Mouse (Mus musculus) CH12.LX (cell line): ENCODE results near the gene Aspscr1. TPM values are rescaled to one million over a fixed set of nuclear protein-coding genes. Genes with fewer than 3 reads are reported as not detected.

Source experiments
- DNase-seq: peaks from one replicate; pipeline ENCODE4 v3.0.0-alpha.2; 2013; ENCODE audit errors: extremely low read depth
- H3K27ac ChIP-seq: 2 replicates; pipeline ENCODE4 v1.5.1; 2012; ENCODE audit warnings: low read depth, mild to moderate bottlenecking, control low read depth, moderate library complexity; ENCODE audit not compliant: insufficient read depth
- H3K27me3 ChIP-seq: replicated peaks from 2 replicates; pipeline ENCODE3; 2012; ENCODE audit warnings: inconsistent platforms
- H3K36me3 ChIP-seq, 2 experiments: replicated peaks in 1 of 2; 2 replicates each; pipeline versions ENCODE3 to v1.6.1; 2012; ENCODE audit warnings: inconsistent platforms in 1 of 2, low read length in 1 of 2, mild to moderate bottlenecking in 1 of 2, mixed read lengths in 1 of 2, moderate library complexity in 1 of 2; ENCODE audit not compliant: control insufficient read depth in 1 of 2, insufficient read depth in 1 of 2
- H3K4me1 ChIP-seq, 2 experiments: 2 replicates each; pipeline ENCODE4 v1.6.1; 2012; ENCODE audit warnings: inconsistent platforms in 1 of 2, moderate library complexity in 1 of 2; ENCODE audit not compliant: insufficient read depth in 2 of 2, control insufficient read depth in 1 of 2
- H3K4me2 ChIP-seq: 2 replicates; pipeline ENCODE4 v1.6.1; 2012; ENCODE audit warnings: low read depth, mild to moderate bottlenecking, control low read depth; ENCODE audit not compliant: poor library complexity, insufficient read depth, severe bottlenecking
- H3K4me3 ChIP-seq, 3 experiments: fragments of 150-350 bp in 1 of 3; sonication (generic) in 1 of 3; replicated peaks in 1 of 3; 2 replicates each; pipeline versions ENCODE3 to v1.5.1; 2011 to 2012; ENCODE audit warnings: low read depth in 2 of 3, low read length in 2 of 3, mild to moderate bottlenecking in 2 of 3, moderate library complexity in 2 of 3, control low read depth in 1 of 3, improper control_type of control experiment in 1 of 3, inconsistent platforms in 1 of 3, mixed read lengths in 1 of 3; ENCODE audit not compliant: poor library complexity in 1 of 3
- H3K79me2 ChIP-seq: replicated peaks from 2 replicates; pipeline ENCODE4 v1.6.1; 2012; ENCODE audit warnings: mild to moderate bottlenecking, moderate library complexity; ENCODE audit not compliant: control insufficient read depth, poor library complexity, insufficient read depth, severe bottlenecking; ENCODE audit errors: extremely low read depth
- H3K9ac ChIP-seq: 2 replicates; pipeline ENCODE4 v1.6.1; 2012; ENCODE audit warnings: low read depth, mild to moderate bottlenecking, control low read depth, moderate library complexity; ENCODE audit not compliant: insufficient read depth
- H3K9me3 ChIP-seq: replicated peaks from 2 replicates; pipeline ENCODE3; 2012; ENCODE audit warnings: low read length, inconsistent platforms, mixed read lengths
- BHLHE40 ChIP-seq: IDR thresholded peaks from 2 replicates; pipeline ENCODE4 v1.6.1; 2011; ENCODE audit warnings: mild to moderate bottlenecking, low read depth, low read length, improper control_type of control experiment
- CHD1 ChIP-seq: IDR thresholded peaks from 2 replicates; pipeline ENCODE4 v1.6.1; 2012; ENCODE audit warnings: low read depth, low read length, improper control_type of control experiment, inconsistent platforms
- CTCF ChIP-seq, 2 experiments: IDR thresholded peaks in 1 of 2; conservative IDR thresholded peaks in 1 of 2; 2 replicates each; pipeline ENCODE4 v1.5.1; 2011 to 2012; ENCODE audit warnings: low read depth in 2 of 2, low read length in 2 of 2, improper control_type of control experiment in 1 of 2, inconsistent platforms in 1 of 2, mild to moderate bottlenecking in 1 of 2, moderate library complexity in 1 of 2
- JUND ChIP-seq: conservative IDR thresholded peaks from 2 replicates; pipeline ENCODE4 v1.6.1; 2011; ENCODE audit warnings: low read depth, low read length, improper control_type of control experiment
- KAT2A ChIP-seq: IDR thresholded peaks from 2 replicates; pipeline ENCODE4 v1.6.1; 2012; ENCODE audit warnings: low read length, improper control_type of control experiment, inconsistent platforms; ENCODE audit not compliant: insufficient replicate concordance
- MAX ChIP-seq: IDR thresholded peaks from 2 replicates; pipeline ENCODE4 v1.6.1; 2011; ENCODE audit warnings: low read length, improper control_type of control experiment
- MAZ ChIP-seq: IDR thresholded peaks from 2 replicates; pipeline ENCODE4 v1.6.1; 2012; ENCODE audit warnings: low read depth, mild to moderate bottlenecking, inconsistent platforms, low read length, improper control_type of control experiment, moderate library complexity
- MEF2A ChIP-seq: IDR thresholded peaks from 2 replicates; pipeline ENCODE4 v1.6.1; 2014; ENCODE audit warnings: low read depth, mild to moderate bottlenecking, inconsistent platforms, low read length, improper control_type of control experiment, borderline replicate concordance
- NRF1 ChIP-seq: IDR thresholded peaks from 2 replicates; pipeline ENCODE4 v1.6.1; 2014; ENCODE audit warnings: low read depth, mild to moderate bottlenecking, inconsistent platforms, low read length, improper control_type of control experiment, moderate library complexity
- POLR2A ChIP-seq: IDR thresholded peaks from 2 replicates; pipeline ENCODE4 v1.6.1; 2011; ENCODE audit warnings: low read depth, mild to moderate bottlenecking, improper control_type of control experiment, low read length
- POLR2AphosphoS2 ChIP-seq: IDR thresholded peaks from 2 replicates; pipeline ENCODE4 v1.6.1; 2011; ENCODE audit warnings: low read depth, low read length, improper control_type of control experiment
- RAD21 ChIP-seq: IDR thresholded peaks from 2 replicates; pipeline ENCODE4 v1.6.1; 2011; ENCODE audit warnings: low read depth, mild to moderate bottlenecking, low read length, improper control_type of control experiment, moderate library complexity
- RCOR1 ChIP-seq: conservative IDR thresholded peaks from 2 replicates; pipeline ENCODE4 v1.6.1; 2012; ENCODE audit warnings: low read depth, mild to moderate bottlenecking, inconsistent platforms, low read length, improper control_type of control experiment
- SMC3 ChIP-seq: IDR thresholded peaks from 2 replicates; pipeline ENCODE4 v1.6.1; 2011; ENCODE audit warnings: low read depth, low read length, improper control_type of control experiment
- TBP ChIP-seq: conservative IDR thresholded peaks from 2 replicates; pipeline ENCODE4 v1.6.1; 2011; ENCODE audit warnings: low read depth, low read length, improper control_type of control experiment
- TCF12 ChIP-seq: IDR thresholded peaks from 2 replicates; pipeline ENCODE4 v1.6.1; 2014; ENCODE audit warnings: low read depth, mild to moderate bottlenecking, inconsistent platforms, low read length, improper control_type of control experiment
- UBTF ChIP-seq: IDR thresholded peaks from 2 replicates; pipeline ENCODE4 v1.6.1; 2012; ENCODE audit warnings: low read depth, mild to moderate bottlenecking, inconsistent platforms, low read length, improper control_type of control experiment, moderate library complexity
- USF1 ChIP-seq: IDR thresholded peaks from 2 replicates; pipeline ENCODE4 v1.6.1; 2014; ENCODE audit warnings: low read depth, mild to moderate bottlenecking, inconsistent platforms, low read length, improper control_type of control experiment
- USF2 ChIP-seq: conservative IDR thresholded peaks from 2 replicates; pipeline ENCODE4 v1.6.1; 2011; ENCODE audit warnings: low read depth, low read length, improper control_type of control experiment
- ZC3H11A ChIP-seq: IDR thresholded peaks from 2 replicates; pipeline ENCODE4 v1.6.1; 2012; ENCODE audit warnings: low read depth, mild to moderate bottlenecking, inconsistent platforms, low read length, improper control_type of control experiment
- ZKSCAN1 ChIP-seq: IDR thresholded peaks from 2 replicates; pipeline ENCODE4 v1.6.1; 2012; ENCODE audit warnings: low read depth, inconsistent platforms, low read length, improper control_type of control experiment, borderline replicate concordance
- ZMIZ1 ChIP-seq: IDR thresholded peaks from 2 replicates; pipeline ENCODE4 v1.6.1; 2012; ENCODE audit warnings: low read depth, mild to moderate bottlenecking, inconsistent platforms, low read length, improper control_type of control experiment
- ZNF384 ChIP-seq: IDR thresholded peaks from 2 replicates; pipeline ENCODE4 v1.6.1; 2012; ENCODE audit warnings: low read depth, low read length, improper control_type of control experiment, inconsistent platforms
- dilution Hi-C: fragments of 300-500 bp; cut with MboI; formaldehyde crosslinking; loops from 2 replicates; pipeline ENCODE4 v1.14.3; 2020; ENCODE audit warnings: low sequenced_read_pairs; ENCODE audit not compliant: extremely low pct_unique_long_range_greater_than_20kb, extremely low pct_ligation_motif_present
- in situ Hi-C: fragments of 300-500 bp; cut with MboI; formaldehyde crosslinking; loops from 3 replicates; pipeline ENCODE4 v1.14.3; 2019; ENCODE audit warnings: low sequenced_read_pairs, low pct_ligation_motif_present, low pct_unique_long_range_greater_than_20kb, mixed read lengths
- polyA plus RNA-seq: library from polyadenylated mRNA; unstranded; fragments of >175 nt; gene quantifications from 2 replicates; pipeline ENCODE4 v1.2.1, GENCODE M21; 2012; ENCODE audit warnings: low read depth; ENCODE audit not compliant: insufficient read length
- total RNA-seq, 2 experiments: library from RNA; depleted of rRNA; stranded (reverse); fragments of 300-350 nt in 1 of 2; fragments of >200 nt in 1 of 2; gene quantifications; 2 replicates each; pipeline ENCODE4 v1.2.3; 2012 to 2014

Gene Aspscr1
- total and polyA plus RNA-seq, 3 experiments, result 27.3 to 69.9 (median 34.1) TPM

- in situ Hi-C loops (no loop called here), dilution Hi-C loops (no loop called here)
- no peak overlapping the region for H3K27ac ChIP-seq
These were observed 31.1 kb downstream of the Aspscr1 start for GRCm38 (mm10) chr11:120703696-120704454.

GRCm38 (mm10) chr11:120704486-120705325 is 31.9 kb downstream of the Aspscr1 start:
- Histone ChIP-seq H3K4me1 (peaks cover 14 to 36% of the 10 kb centered on the region in 2 experiments), H3K27me3 (no peaks in the 10 kb centered on the region), H3K4me2 (no peak overlapping the region), H3K36me3 (peaks cover 47 to 87% of the 10 kb centered on the region in 2 experiments), H3K79me2 (no peaks in the 10 kb centered on the region), H3K4me3 (no peak overlapping the region), H3K27ac (no peak overlapping the region), H3K9ac (no peak overlapping the region), H3K9me3 (no peaks in the 10 kb centered on the region)
- TF ChIP-seq MAZ (no peak), USF2 (no peak), POLR2AphosphoS2 (no peak), ZC3H11A (no peak), RCOR1 (no peak), ZKSCAN1 (no peak), TCF12 (no peak), KAT2A (no peak), JUND (no peak), UBTF (no peak), POLR2A (no peak), SMC3 (no peak), ZMIZ1 (no peak), CTCF (conservative IDR thresholded peaks at IDR 0.05 in 1 of 2, IDR thresholded peaks at IDR 0.05 in 1 of 2; ENCODE audit: low read depth in 2 of 2, low read length in 2 of 2) (no peak), MEF2A (no peak), ZNF384 (no peak), CHD1 (no peak)
- dilution Hi-C loops, result no loop called here
- in situ Hi-C loops, result no loop called here
- DNase-seq, result no peak

More at GRCm38 (mm10) chr11:120703696-120704454, 31.1 kb downstream of the Aspscr1 start:
- no peaks in the 10 kb centered on the region for H3K27me3 ChIP-seq
- H3K4me3 ChIP-seq, result no peak overlapping the region
- H3K4me1 ChIP-seq, result peaks cover 14 to 37% of the 10 kb centered on the region in 2 experiments
- no peaks in the 10 kb centered on the region for H3K9me3 ChIP-seq
- TF ChIP-seq CTCF (conservative IDR thresholded peaks at IDR 0.05 in 1 of 2, IDR thresholded peaks at IDR 0.05 in 1 of 2; ENCODE audit: low read depth in 2 of 2, low read length in 2 of 2), result no peak
- TF ChIP-seq RCOR1, result no peak
- TF ChIP-seq NRF1, result no peak
- no peak for TF ChIP-seq SMC3
- TF ChIP-seq RAD21, result no peak
- no peak for TF ChIP-seq TBP
- no peak for TF ChIP-seq KAT2A
- no peak for TF ChIP-seq USF1
- no peak for TF ChIP-seq MAX
- TF ChIP-seq ZC3H11A, result no peak
- no peak for TF ChIP-seq BHLHE40
- TF ChIP-seq MEF2A, result no peak
- DNase-seq, result no peak
- peaks cover 42 to 87% of the 10 kb centered on the region in 2 experiments for H3K36me3 ChIP-seq
- H3K9ac ChIP-seq, result no peak overlapping the region
- no peaks in the 10 kb centered on the region for H3K79me2 ChIP-seq
- H3K4me2 ChIP-seq, result no peak overlapping the region
